Mouse (Mus musculus) liver, embryonic 14 days (tissue): ENCODE measurements around the gene Zscan4e. TPM values are rescaled to one million over a fixed set of nuclear protein-coding genes. Genes with fewer than 3 reads are reported as not detected.

Experiments
- polyA plus RNA-seq: library from polyadenylated mRNA; depleted of rRNA; stranded (reverse); fragments of >200 nt; gene quantifications from 2 replicates; pipeline ENCODE4 v1.2.3, GENCODE M21; 2012; rRNA removed

The Zscan4e gene
- not detected in 2 replicates for polyA plus RNA-seq

DNA sequence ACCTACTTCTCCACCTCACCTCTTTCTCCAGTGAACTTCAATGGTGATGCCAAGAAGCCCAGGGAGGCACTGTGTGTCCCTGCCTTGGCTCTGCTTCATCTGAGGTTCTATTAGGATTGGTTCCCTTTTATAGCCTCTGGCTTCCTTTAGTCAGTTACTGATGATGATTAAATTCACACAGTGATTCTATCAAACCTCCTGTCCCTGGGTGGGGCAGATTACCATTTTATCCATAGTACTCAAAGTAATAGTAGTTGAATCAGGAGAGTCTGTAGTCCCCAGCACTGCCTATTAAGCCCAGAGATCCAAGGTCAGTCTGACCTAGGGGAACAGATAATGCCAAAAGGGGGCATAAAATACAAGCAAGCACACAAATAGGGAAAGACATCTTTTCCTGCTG is at the start of gene Zscan4e:
TSS of gene Zscan4e (minus strand) at position 101 of the 400 bp plus-strand sequence.

Other genes starting within 250 kb of the Zscan4e start
- not detected in 2 replicates for gene Zscan4-ps1, start 241.0 kb downstream of the Zscan4e start, polyA plus RNA-seq
- gene Zscan4d, start 144.5 kb downstream of the Zscan4e start, polyA plus RNA-seq: not detected in 2 replicates
- gene Zscan4f, start 87.2 kb upstream of the Zscan4e start, polyA plus RNA-seq: not detected in 2 replicates
- not detected in 2 replicates for gene Zscan4-ps2, start 203.6 kb upstream of the Zscan4e start, polyA plus RNA-seq